Mouse (Mus musculus) MEL (cell line): ENCODE results near the gene Atp5e. TPM values are rescaled to one million over a fixed set of nuclear protein-coding genes. Genes with fewer than 3 reads are reported as not detected.

Experiments
- DNase-seq: peaks from one replicate; pipeline ENCODE4 v3.0.0; 2011; ENCODE audit warnings: low read depth, low spot score
- H3K27ac ChIP-seq: 2 replicates; pipeline ENCODE4 v1.5.1; 2012; ENCODE audit warnings: low read depth, mild to moderate bottlenecking, control low read depth, low read length, moderate library complexity; ENCODE audit not compliant: control insufficient read depth
- H3K27me3 ChIP-seq, 2 experiments: fragments of 150-350 bp in 1 of 2; sonication (generic) in 1 of 2; 2 replicates each; pipeline ENCODE4 v1.6.1; 2012; ENCODE audit warnings: low read length in 2 of 2, mild to moderate bottlenecking in 2 of 2, improper control_type of control experiment in 1 of 2, moderate library complexity in 1 of 2; ENCODE audit not compliant: insufficient read depth in 2 of 2, control insufficient read depth in 1 of 2
- H3K36me3 ChIP-seq, 2 experiments: 2 replicates each; pipeline ENCODE4 v1.6.1; 2012 to 2014; ENCODE audit warnings: low read length in 2 of 2, improper control_type of control experiment in 1 of 2, inconsistent platforms in 1 of 2, mild to moderate bottlenecking in 1 of 2; ENCODE audit not compliant: insufficient read depth in 2 of 2, control insufficient read depth in 1 of 2
- H3K4me1 ChIP-seq, 2 experiments: fragments of 150-350 bp in 1 of 2; sonication (generic) in 1 of 2; 2 replicates each; pipeline ENCODE4 v1.6.1; 2012; ENCODE audit warnings: low read length in 2 of 2, improper control_type of control experiment in 1 of 2, mild to moderate bottlenecking in 1 of 2; ENCODE audit not compliant: insufficient read depth in 2 of 2, control insufficient read depth in 1 of 2
- H3K4me3 ChIP-seq, 2 experiments: fragments of 150-350 bp in 1 of 2; sonication (generic) in 1 of 2; 2 replicates each; pipeline ENCODE4 v1.5.1; 2012; ENCODE audit warnings: low read depth in 2 of 2, low read length in 2 of 2, mild to moderate bottlenecking in 2 of 2, moderate library complexity in 2 of 2, control low read depth in 1 of 2, improper control_type of control experiment in 1 of 2; ENCODE audit not compliant: control insufficient read depth in 1 of 2, insufficient read depth in 1 of 2
- H3K79me2 ChIP-seq: 2 replicates; pipeline ENCODE4 v1.6.1; 2012; ENCODE audit warnings: mild to moderate bottlenecking, low read length, moderate library complexity; ENCODE audit not compliant: control insufficient read depth, poor library complexity, insufficient read depth
- H3K9ac ChIP-seq: 2 replicates; pipeline ENCODE4 v1.6.1; 2012; ENCODE audit warnings: low read depth, mild to moderate bottlenecking, control low read depth, low read length, moderate library complexity; ENCODE audit not compliant: control insufficient read depth, poor library complexity, severe bottlenecking
- H3K9me3 ChIP-seq: fragments of 150-350 bp; sonication (generic); replicated peaks from 2 replicates; pipeline ENCODE4 v1.6.1; 2012; ENCODE audit warnings: mild to moderate bottlenecking, low read length, improper control_type of control experiment, moderate library complexity; ENCODE audit not compliant: insufficient read depth
- CHD1 ChIP-seq: IDR thresholded peaks from 2 replicates; pipeline ENCODE4 v1.6.1; 2012; ENCODE audit warnings: low read depth, mild to moderate bottlenecking, inconsistent platforms, low read length, improper control_type of control experiment
- CHD2 ChIP-seq: IDR thresholded peaks from 2 replicates; pipeline ENCODE4 v1.6.1; 2011; ENCODE audit warnings: low read length, improper control_type of control experiment
- CTCF ChIP-seq, 3 experiments: IDR thresholded peaks in 2 of 3; conservative IDR thresholded peaks in 1 of 3; 2 replicates each; pipeline ENCODE4 v1.5.1; 2011 to 2012; ENCODE audit warnings: low read length in 3 of 3, low read depth in 2 of 3, mild to moderate bottlenecking in 2 of 3, improper control_type of control experiment in 1 of 3, inconsistent platforms in 1 of 3, mixed read lengths in 1 of 3, moderate library complexity in 1 of 3; ENCODE audit not compliant: control insufficient read depth in 1 of 3, insufficient read depth in 1 of 3, poor library complexity in 1 of 3, severe bottlenecking in 1 of 3
- E2F4 ChIP-seq: IDR thresholded peaks from 2 replicates; pipeline ENCODE4 v1.6.1; 2011; ENCODE audit warnings: low read depth, low read length, improper control_type of control experiment, borderline replicate concordance
- EP300 ChIP-seq, 2 experiments: IDR thresholded peaks; 2 replicates each; pipeline ENCODE4 v1.6.1; 2011; ENCODE audit warnings: improper control_type of control experiment in 2 of 2, low read length in 2 of 2, low read depth in 1 of 2, mild to moderate bottlenecking in 1 of 2
- GABPA ChIP-seq: IDR thresholded peaks from 2 replicates; pipeline ENCODE4 v1.6.1; 2012; ENCODE audit warnings: low read depth, mild to moderate bottlenecking, inconsistent platforms, low read length, improper control_type of control experiment, moderate library complexity
- GATA1 ChIP-seq: IDR thresholded peaks from 2 replicates; pipeline ENCODE4 v1.6.1; 2011; ENCODE audit warnings: low read depth, low read length, improper control_type of control experiment
- JUND ChIP-seq: IDR thresholded peaks from 2 replicates; pipeline ENCODE4 v1.6.1; 2011; ENCODE audit warnings: low read depth, mild to moderate bottlenecking, improper control_type of control experiment, low read length
- KAT2A ChIP-seq: conservative IDR thresholded peaks from 2 replicates; pipeline ENCODE4 v1.6.1; 2012; ENCODE audit warnings: low read depth, low read length, improper control_type of control experiment, inconsistent platforms
- MAFK ChIP-seq: IDR thresholded peaks from 2 replicates; pipeline ENCODE4 v1.6.1; 2011; ENCODE audit warnings: low read depth, mild to moderate bottlenecking, low read length, improper control_type of control experiment, borderline replicate concordance
- MAX ChIP-seq: IDR thresholded peaks from 2 replicates; pipeline ENCODE4 v1.6.1; 2011; ENCODE audit warnings: low read length, improper control_type of control experiment
- MXI1 ChIP-seq: IDR thresholded peaks from 2 replicates; pipeline ENCODE4 v1.6.1; 2011; ENCODE audit warnings: mild to moderate bottlenecking, low read depth, low read length, improper control_type of control experiment
- MYB ChIP-seq: IDR thresholded peaks from 2 replicates; pipeline ENCODE4 v1.6.1; 2011; ENCODE audit warnings: mild to moderate bottlenecking, low read depth, low read length, improper control_type of control experiment
- MYC ChIP-seq: IDR thresholded peaks from 2 replicates; pipeline ENCODE4 v1.6.1; 2011; ENCODE audit warnings: low read depth, mild to moderate bottlenecking, low read length, improper control_type of control experiment, moderate library complexity
- NELFE ChIP-seq: IDR thresholded peaks from 2 replicates; pipeline ENCODE4 v1.6.1; 2011; ENCODE audit warnings: low read depth, low read length, improper control_type of control experiment
- POLR2A ChIP-seq, 2 experiments: IDR thresholded peaks; 2 replicates each; pipeline ENCODE4 v1.6.1; 2011 to 2012; ENCODE audit warnings: low read length in 2 of 2, mild to moderate bottlenecking in 2 of 2, control low read depth in 1 of 2, improper control_type of control experiment in 1 of 2, low read depth in 1 of 2, moderate library complexity in 1 of 2; ENCODE audit not compliant: control insufficient read depth in 1 of 2, insufficient read depth in 1 of 2, poor library complexity in 1 of 2
- POLR2AphosphoS2 ChIP-seq: IDR thresholded peaks from 2 replicates; pipeline ENCODE4 v1.6.1; 2011; ENCODE audit warnings: low read length, improper control_type of control experiment
- POLR2AphosphoS5 ChIP-seq: IDR thresholded peaks from 2 replicates; pipeline ENCODE4 v1.6.1; 2012; ENCODE audit warnings: low read depth, borderline replicate concordance, mild to moderate bottlenecking, inconsistent platforms, low read length, moderate library complexity, mixed read lengths
- RAD21 ChIP-seq: IDR thresholded peaks from 2 replicates; pipeline ENCODE4 v1.6.1; 2011; ENCODE audit warnings: mild to moderate bottlenecking, low read depth, low read length, improper control_type of control experiment
- SIN3A ChIP-seq: IDR thresholded peaks from 2 replicates; pipeline ENCODE4 v1.6.1; 2012; ENCODE audit warnings: low read length, improper control_type of control experiment, inconsistent platforms
- SMC3 ChIP-seq: IDR thresholded peaks from 2 replicates; pipeline ENCODE4 v1.6.1; 2011; ENCODE audit warnings: low read depth, low read length, improper control_type of control experiment
- TAL1 ChIP-seq: IDR thresholded peaks from 2 replicates; pipeline ENCODE4 v1.6.1; 2012; ENCODE audit warnings: mild to moderate bottlenecking, inconsistent platforms, low read length, moderate library complexity, mixed read lengths
- TBP ChIP-seq: IDR thresholded peaks from 2 replicates; pipeline ENCODE4 v1.8.0; 2011; ENCODE audit warnings: low read depth, low read length, improper control_type of control experiment
- UBTF ChIP-seq: IDR thresholded peaks from 2 replicates; pipeline ENCODE4 v1.6.1; 2012; ENCODE audit warnings: low read depth, mild to moderate bottlenecking, inconsistent platforms, low read length, improper control_type of control experiment, moderate library complexity, borderline replicate concordance; ENCODE audit not compliant: insufficient read depth
- USF2 ChIP-seq, 2 experiments: IDR thresholded peaks; 2 replicates each; pipeline ENCODE4 v1.6.1; 2011 to 2012; ENCODE audit warnings: improper control_type of control experiment in 2 of 2, low read length in 2 of 2, borderline replicate concordance in 1 of 2, inconsistent platforms in 1 of 2, low read depth in 1 of 2, mild to moderate bottlenecking in 1 of 2; ENCODE audit not compliant: insufficient read depth in 1 of 2
- ZC3H11A ChIP-seq: IDR thresholded peaks from 2 replicates; pipeline ENCODE4 v1.6.1; 2012; ENCODE audit warnings: low read depth, mild to moderate bottlenecking, inconsistent platforms, low read length, improper control_type of control experiment
- ZKSCAN1 ChIP-seq: IDR thresholded peaks from 2 replicates; pipeline ENCODE4 v1.6.1; 2012; ENCODE audit warnings: low read depth, mild to moderate bottlenecking, inconsistent platforms, low read length, improper control_type of control experiment, moderate library complexity
- polyA plus RNA-seq, 2 experiments: library from polyadenylated mRNA; stranded (reverse) in 1 of 2; unstranded in 1 of 2; fragments of >175 nt in 1 of 2; fragments of >200 nt in 1 of 2; gene quantifications; 2 replicates each; pipeline versions ENCODE4 v1.2.1 to v1.2.4; 2012; ENCODE audit warnings: low replicate concordance in 2 of 2, low read depth in 1 of 2; ENCODE audit not compliant: insufficient read length in 2 of 2, insufficient read depth in 1 of 2, missing spikeins in 1 of 2
- total RNA-seq: library from RNA; depleted of rRNA; stranded (reverse); fragments of 300-350 nt; gene quantifications from 2 replicates; pipeline ENCODE4 v1.2.3, GENCODE M21; 2012

The Atp5e gene
- total and polyA plus RNA-seq, 3 experiments = 225 to 561 TPM; not detected in 1

- H3K4me1 ChIP-seq = peaks cover 2 to 8% of the 10 kb centered on the region in 2 experiments; a peak in 3 of 4 replicates
- peaks cover 13% of the 10 kb centered on the region for H3K79me2 ChIP-seq
- no peak overlapping the region for H3K9ac ChIP-seq
- no peaks in the 10 kb centered on the region for H3K9me3 ChIP-seq
- H3K36me3 ChIP-seq = peaks cover 5 to 6% of the 10 kb centered on the region in 2 experiments
- H3K27ac ChIP-seq = no peak overlapping the region
- H3K27me3 ChIP-seq = no peaks in the 10 kb centered on the region
- TF ChIP-seq POLR2AphosphoS5 = no peak
- TF ChIP-seq KAT2A = no peak
- TF ChIP-seq SIN3A = no peak
- TF ChIP-seq E2F4 = no peak
- TF ChIP-seq POLR2A (IDR thresholded peaks at IDR 0.05; ENCODE audit: control insufficient read depth in 1 of 2, insufficient read depth in 1 of 2, low read depth in 1 of 2, low read length in 2 of 2, poor library complexity in 1 of 2) = no peak
- no peak for TF ChIP-seq MAX
- no peak for TF ChIP-seq MXI1
- TF ChIP-seq GABPA = no peak
- no peak for TF ChIP-seq UBTF
- no peak for TF ChIP-seq MYC
- TF ChIP-seq EP300 (IDR thresholded peaks at IDR 0.05; ENCODE audit: low read depth in 1 of 2, low read length in 2 of 2) = 0 out of 4 replicates have a peak, but pooled peaks of 1 of the 2 experiments have one; percentile 6
- TF ChIP-seq MYB = no peak
- peak; percentile 21; the same call in 1 of the 2 replicates for TF ChIP-seq GATA1
- no peak for TF ChIP-seq SMC3
- TF ChIP-seq RAD21 = no peak
- no peak for TF ChIP-seq USF2 (IDR thresholded peaks at IDR 0.05; ENCODE audit: borderline replicate concordance in 1 of 2, insufficient read depth in 1 of 2, low read depth in 1 of 2, low read length in 2 of 2)
- TF ChIP-seq TBP = no peak
- no peak for TF ChIP-seq POLR2AphosphoS2
- TF ChIP-seq TAL1 = no peak
- no peak for TF ChIP-seq ZKSCAN1
- TF ChIP-seq CHD2 = no peak
- no peak for TF ChIP-seq CTCF (IDR thresholded peaks at IDR 0.05 in 2 of 3, conservative IDR thresholded peaks at IDR 0.05 in 1 of 3; ENCODE audit: control insufficient read depth in 1 of 3, insufficient read depth in 1 of 3, low read depth in 2 of 3, low read length in 3 of 3, poor library complexity in 1 of 3, severe bottlenecking in 1 of 3)
- TF ChIP-seq ZC3H11A = no peak
- TF ChIP-seq JUND = no peak
- no peak for TF ChIP-seq MAFK
- 0 out of 2 replicates have a peak, but pooled peaks have one; percentile 13 for TF ChIP-seq NELFE
- TF ChIP-seq CHD1 = no peak
- TF ChIP-seq, all 39 proteins: peak for 3
- H3K4me3 ChIP-seq = no peak overlapping the region
- DNase-seq = no peak
Observed at GRCm38 (mm10) chr2:174459365-174459764, 4.5 kb downstream of the Atp5e start.
